Mouse (Mus musculus) hindbrain, embryonic 13.5 days (tissue): ENCODE measurements around the gene Vps9d1. TPM values are rescaled to one million over a fixed set of nuclear protein-coding genes. Genes with fewer than 3 reads are reported as not detected.
"Not testable (repeated sequence)": the region's sequence is repeated elsewhere in the genome, so short reads cannot be mapped to it uniquely, and the experiment has no call there.

ENCODE experiments used
- ATAC-seq: fragments of 200-750 bp; cut with Nextera tagmentation; 2 replicates; pipeline ENCODE4 v1.8.0; 2017; ENCODE audit warnings: moderate TSS enrichment; ENCODE audit not compliant: low FRiP score
- H3K27ac ChIP-seq: fragments of 300-500 bp; sonication (generic); 2 replicates; pipeline ENCODE4 v1.5.1; 2015; ENCODE audit warnings: inconsistent platforms, mild to moderate bottlenecking, moderate library complexity
- H3K27me3 ChIP-seq: fragments of 300-500 bp; sonication (generic); 2 replicates; pipeline ENCODE4 v1.6.1; 2015; ENCODE audit warnings: mild to moderate bottlenecking, inconsistent platforms
- H3K36me3 ChIP-seq: fragments of 300-500 bp; sonication (generic); 2 replicates; pipeline ENCODE4 v1.6.1; 2015; ENCODE audit warnings: mild to moderate bottlenecking, inconsistent platforms
- H3K4me1 ChIP-seq: fragments of 300-500 bp; sonication (generic); replicated peaks from 2 replicates; pipeline ENCODE4 v1.6.1; 2015; ENCODE audit warnings: inconsistent platforms
- H3K4me2 ChIP-seq: fragments of 300-500 bp; sonication (generic); 2 replicates; pipeline ENCODE4 v1.6.1; 2015; ENCODE audit warnings: inconsistent platforms, mild to moderate bottlenecking, moderate library complexity
- H3K4me3 ChIP-seq: fragments of 300-500 bp; sonication (generic); 2 replicates; pipeline ENCODE4 v1.5.1; 2015; ENCODE audit warnings: mild to moderate bottlenecking, inconsistent platforms
- H3K9ac ChIP-seq: fragments of 300-500 bp; sonication (generic); 2 replicates; pipeline ENCODE4 v1.6.1; 2015; ENCODE audit warnings: mild to moderate bottlenecking, inconsistent platforms
- H3K9me3 ChIP-seq: fragments of 300-500 bp; sonication (generic); 2 replicates; pipeline ENCODE4 v1.6.1; 2016; ENCODE audit warnings: inconsistent platforms
- WGBS: fragments of 180-500 bp; shearing (Covaris S2); methylation state at CpG from one replicate; pipeline ENCODE4 v1.1.7; 2015; 5-methylcytosine and 5-hydroxymethylcytosine counted together
- polyA plus RNA-seq: library from polyadenylated mRNA; unstranded; fragments of >200 nt; fragmentation: Nextera tagmentation; extraction: Ambion mirVana; gene quantifications from 2 replicates; pipeline ENCODE4 v1.2.1, GENCODE M21; 2015

Gene Vps9d1
- 51.1 and 52.9 TPM in 2 replicates for polyA plus RNA-seq

DNA sequence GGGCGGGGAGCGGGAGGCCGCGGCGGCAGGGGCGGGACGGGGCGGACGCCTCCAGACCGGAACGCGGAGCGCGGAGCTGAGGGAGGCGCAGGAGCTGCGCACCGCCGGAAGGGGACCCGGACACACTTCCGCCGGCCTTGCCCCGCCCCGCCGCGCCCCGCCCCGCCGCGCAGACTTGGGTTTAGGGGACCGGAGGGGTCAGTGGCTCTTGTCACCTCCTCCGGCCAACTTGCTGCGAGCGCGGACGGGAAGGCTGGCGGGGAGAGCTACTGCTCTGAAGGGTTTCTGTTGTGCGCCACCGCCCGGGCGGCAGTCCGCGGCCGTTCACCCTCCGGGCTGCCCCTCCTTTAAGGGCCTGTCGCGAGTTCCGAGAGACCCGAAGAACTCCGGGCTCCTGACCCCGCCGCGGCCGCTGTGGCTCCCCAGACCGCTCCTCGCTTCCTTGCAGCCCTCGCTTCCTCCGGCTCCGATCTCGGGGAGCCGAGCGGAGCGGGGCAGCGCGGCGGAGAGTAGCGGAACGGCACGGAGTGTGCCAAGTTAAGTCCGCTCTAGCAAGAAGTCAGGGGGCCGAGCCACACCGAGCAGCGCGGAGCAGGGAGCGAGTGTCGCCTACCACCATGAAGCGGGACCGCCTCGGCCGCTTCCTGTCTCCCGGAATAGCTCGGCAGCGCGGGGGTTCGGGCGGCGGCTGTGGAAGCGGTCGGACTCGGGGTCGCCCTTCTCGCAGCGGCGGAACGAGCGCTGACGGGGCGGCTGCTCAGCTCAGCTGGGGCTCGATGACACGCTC lies at the start of gene Vps9d1, which contains the start of gene Zfp276:
Vps9d1 (minus strand) TSS at position 250 of the 787 bp plus-strand sequence.
Zfp276 (plus strand) TSS at position 97 of the 787 bp plus-strand sequence.
- Histone ChIP-seq H3K4me1 (peaks cover 39% of the 10 kb centered on the region), H3K36me3 (peaks cover 65% of the 10 kb centered on the region), H3K4me3 (peak within 1 kb of the TSS; percentile 97), H3K9me3 (no peaks in the 10 kb centered on the region), H3K9ac (peak within 1 kb of the TSS; percentile 99), H3K27ac (peak within 1 kb of the TSS; percentile 94), H3K27me3 (no peaks in the 10 kb centered on the region), H3K4me2 (peak within 1 kb of the TSS; percentile 99)
- WGBS = under 1% methylated on average over 83 of the region's 99 CpGs
- peak; percentile 96 for ATAC-seq

DNA sequence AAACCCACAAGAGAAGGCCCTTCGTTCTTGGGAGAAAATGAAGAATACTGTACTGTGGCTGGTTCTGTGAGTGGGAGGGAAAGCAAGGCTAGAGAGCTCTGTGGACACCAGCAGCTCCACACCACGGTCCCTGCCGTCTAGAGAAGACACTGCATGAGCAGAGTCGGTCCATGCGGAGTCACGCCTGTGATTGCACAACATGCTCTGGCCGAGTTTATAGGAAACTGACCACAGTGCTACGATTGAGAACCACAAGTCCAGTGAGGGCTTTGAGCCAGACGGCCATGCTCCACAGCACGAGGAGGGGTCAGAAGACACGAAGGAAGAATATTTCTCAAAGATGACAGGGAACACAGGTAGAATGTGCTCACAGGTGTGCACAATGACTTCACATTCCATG lies 44.2 kb upstream of the Vps9d1 start:
- Histone ChIP-seq H3K27ac (no peak overlapping the region), H3K36me3 (0 out of 2 replicates have a peak, but pooled peaks cover 4% of the 10 kb centered on the region), H3K4me2 (no peak overlapping the region), H3K4me3 (no peak overlapping the region), H3K27me3 (no peaks in the 10 kb centered on the region), H3K4me1 (no peaks in the 10 kb centered on the region), H3K9ac (no peak overlapping the region), H3K9me3 (no peaks in the 10 kb centered on the region)
- no peak for ATAC-seq
- WGBS = 93% methylated on average over 11 of the region's 11 CpGs

DNA sequence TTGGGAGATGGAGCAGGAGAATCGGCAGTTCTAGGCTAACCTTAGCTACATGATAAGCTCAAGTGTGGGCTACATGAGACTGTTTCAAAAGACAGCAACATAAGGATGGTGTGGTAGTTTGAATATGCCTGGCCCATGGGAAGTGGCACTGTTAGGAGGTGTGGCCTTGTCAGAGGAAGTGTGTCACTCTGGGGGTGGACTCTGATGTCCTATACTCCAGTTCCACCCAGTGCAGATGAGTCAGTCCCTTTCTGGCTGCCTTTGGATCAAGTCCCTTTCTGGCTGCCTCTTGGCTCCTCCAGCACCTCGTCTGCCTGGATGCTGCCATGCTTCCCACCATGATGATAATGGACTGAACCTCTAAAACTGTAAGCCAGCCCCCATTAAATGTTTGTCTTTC lies 38.6 kb upstream of the Vps9d1 start:
- no peaks in the 10 kb centered on the region for H3K27me3 ChIP-seq
- no peak overlapping the region for H3K4me2 ChIP-seq
- no peak overlapping the region for H3K9ac ChIP-seq
- H3K4me3 ChIP-seq = no peak overlapping the region
- no peak overlapping the region for H3K27ac ChIP-seq
- H3K4me1 ChIP-seq = no peaks in the 10 kb centered on the region
- ATAC-seq = no peak
- H3K36me3 ChIP-seq = peaks cover 7% of the 10 kb centered on the region
- H3K9me3 ChIP-seq = no peaks in the 10 kb centered on the region
- WGBS = 89% methylated on average over 2 of the region's 2 CpGs

DNA sequence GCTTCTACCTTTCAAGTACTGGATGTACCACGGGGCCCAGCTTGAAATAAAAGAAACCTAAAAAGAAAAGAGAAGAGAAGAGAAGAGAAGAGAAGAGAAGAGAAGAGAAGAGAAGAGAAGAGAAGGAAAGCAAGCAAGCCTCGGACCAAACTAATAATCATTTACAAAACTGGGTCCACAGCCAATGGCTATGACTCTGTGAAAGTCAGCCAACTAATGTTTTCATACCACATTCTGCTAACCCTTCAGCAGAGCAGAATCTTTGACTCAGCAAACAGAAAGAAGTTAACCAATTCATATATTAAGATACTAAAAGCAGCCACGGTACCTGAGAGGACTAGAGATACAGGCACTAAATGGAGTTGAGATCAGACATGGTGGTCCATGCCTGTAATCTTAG lies 38.1 kb upstream of the Vps9d1 start:
- Histone ChIP-seq H3K4me2 (no peak overlapping the region), H3K9me3 (no peaks in the 10 kb centered on the region), H3K4me3 (no peak overlapping the region), H3K9ac (no peak overlapping the region), H3K4me1 (no peaks in the 10 kb centered on the region), H3K27ac (no peak overlapping the region), H3K36me3 (peaks cover 7% of the 10 kb centered on the region), H3K27me3 (no peaks in the 10 kb centered on the region)
- ATAC-seq = no peak
- WGBS = 93% methylated on average over 3 of the region's 3 CpGs

DNA sequence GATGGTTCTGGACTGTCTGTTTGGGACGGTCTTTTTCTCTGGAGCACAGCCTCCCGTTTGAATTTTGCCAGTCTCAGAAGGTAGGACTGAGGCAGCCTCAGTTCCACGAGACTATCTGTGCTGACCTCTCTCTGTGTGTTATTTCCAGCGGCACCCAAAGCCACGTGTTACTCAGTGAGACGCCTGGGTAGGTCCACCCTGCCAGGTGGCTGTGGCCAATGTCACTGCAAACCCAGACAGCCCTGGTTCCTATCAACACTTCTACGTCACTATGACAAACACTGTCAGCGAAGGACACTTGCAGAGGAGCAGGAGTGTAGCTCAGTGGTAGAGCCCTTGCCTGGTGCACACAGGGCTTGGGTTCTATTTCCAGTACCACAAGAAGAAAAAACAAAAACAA lies 37.6 kb upstream of the Vps9d1 start:
- Histone ChIP-seq H3K36me3 (peaks cover 7% of the 10 kb centered on the region), H3K9me3 (no peaks in the 10 kb centered on the region), H3K4me3 (no peak overlapping the region), H3K4me2 (no peak overlapping the region), H3K27me3 (no peaks in the 10 kb centered on the region), H3K4me1 (no peaks in the 10 kb centered on the region), H3K9ac (no peak overlapping the region), H3K27ac (no peak overlapping the region)
- 90% methylated on average over 8 of the region's 8 CpGs for WGBS
- ATAC-seq = no peak

DNA sequence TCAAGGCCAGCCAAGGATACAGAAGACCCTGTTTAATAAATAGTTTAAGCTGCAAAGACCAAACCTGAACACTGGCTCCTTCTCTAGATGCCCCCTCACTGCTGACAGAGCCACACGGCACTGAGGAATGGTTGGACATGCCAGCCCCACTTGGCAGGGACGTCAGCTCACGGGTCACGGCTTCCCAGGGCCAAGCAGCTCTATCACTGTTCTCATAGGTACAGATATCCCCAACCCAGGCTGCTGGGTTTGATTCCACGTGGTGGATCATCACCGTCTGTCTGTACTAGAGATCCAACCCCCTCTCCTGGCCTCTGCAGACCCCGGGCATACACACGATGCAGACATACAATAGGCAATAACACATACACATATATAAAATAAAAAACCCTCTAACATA lies 36.5 kb upstream of the Vps9d1 start:
- Histone ChIP-seq H3K4me2 (no peak overlapping the region), H3K9me3 (no peaks in the 10 kb centered on the region), H3K36me3 (peaks cover 3% of the 10 kb centered on the region), H3K4me3 (no peak overlapping the region), H3K9ac (no peak overlapping the region), H3K4me1 (no peaks in the 10 kb centered on the region), H3K27me3 (no peaks in the 10 kb centered on the region), H3K27ac (no peak overlapping the region)
- no peak for ATAC-seq
- 95% methylated on average over 8 of the region's 8 CpGs for WGBS

DNA sequence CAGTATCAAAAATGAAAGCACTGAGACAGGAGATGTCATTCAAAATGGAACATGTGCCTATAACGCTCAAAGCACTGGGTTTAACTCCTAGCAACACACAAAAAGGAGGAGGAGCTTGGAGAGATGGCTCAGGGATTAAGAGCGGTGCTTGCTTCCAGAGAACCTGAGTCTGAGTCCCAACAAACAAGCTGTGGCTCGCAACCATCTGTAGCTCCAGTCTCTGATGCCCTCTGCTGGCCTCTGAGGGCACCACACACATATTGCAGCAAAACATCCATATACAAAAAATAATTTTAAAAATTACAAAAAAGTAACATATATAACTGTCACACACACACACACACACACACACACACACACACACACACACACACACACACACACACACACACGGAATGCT lies 36.0 kb upstream of the Vps9d1 start:
- Histone ChIP-seq H3K27ac (no peak overlapping the region), H3K4me2 (no peak overlapping the region), H3K4me3 (no peak overlapping the region), H3K9ac (no peak overlapping the region), H3K9me3 (no peaks in the 10 kb centered on the region), H3K27me3 (no peaks in the 10 kb centered on the region), H3K4me1 (no peaks in the 10 kb centered on the region), H3K36me3 (peaks cover 3% of the 10 kb centered on the region)
- ATAC-seq = no peak
- WGBS = 81% methylated on average over 3 of the region's 4 CpGs

DNA sequence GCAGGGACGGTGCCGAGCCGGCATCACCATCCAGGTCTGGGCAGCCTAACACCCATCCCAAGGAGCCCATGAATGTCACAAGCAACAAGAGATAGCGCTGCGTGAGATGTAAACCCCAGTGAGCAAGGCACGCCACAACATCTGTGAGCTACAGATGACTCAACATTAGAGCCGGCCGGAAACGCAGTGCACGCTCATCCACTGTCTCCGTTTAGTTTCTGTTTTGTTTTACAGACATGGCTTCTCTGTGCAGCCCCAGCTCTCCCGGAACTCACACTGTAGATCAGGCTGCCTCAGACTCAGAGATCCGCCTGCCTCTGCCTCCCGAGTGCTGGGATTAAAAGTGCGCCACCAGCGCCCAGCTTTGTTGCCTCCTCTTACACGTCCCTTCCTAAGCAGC lies 33.2 kb upstream of the Vps9d1 start:
- 97% methylated on average over 17 of the region's 17 CpGs for WGBS
- Histone ChIP-seq H3K27me3 (no peaks in the 10 kb centered on the region), H3K4me1 (no peaks in the 10 kb centered on the region), H3K9me3 (no peaks in the 10 kb centered on the region), H3K4me3 (no peak overlapping the region), H3K4me2 (no peak overlapping the region), H3K9ac (no peak overlapping the region; the same call in 1 of the 2 replicates), H3K27ac (no peak overlapping the region), H3K36me3 (peaks cover 3% of the 10 kb centered on the region)
- no peak for ATAC-seq

DNA sequence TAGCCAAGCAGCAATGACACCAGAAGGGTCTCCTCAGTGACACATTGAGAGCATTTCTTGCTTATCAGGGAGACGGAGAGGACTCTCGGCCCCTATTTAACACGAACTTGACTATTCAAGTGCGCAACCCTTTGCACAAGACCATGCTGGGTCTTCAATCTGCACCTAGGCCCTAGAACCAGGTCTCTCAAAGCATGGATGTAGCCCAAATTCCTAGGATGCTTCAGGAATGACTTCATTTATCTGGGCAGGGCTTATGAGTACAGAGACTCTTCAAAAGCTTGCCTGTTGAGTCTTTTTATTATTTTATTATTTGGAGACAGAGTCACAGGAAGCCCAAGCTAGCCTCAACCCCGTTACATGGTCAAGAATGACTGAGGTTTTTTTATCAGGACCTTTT lies 30.3 kb upstream of the Vps9d1 start:
- Histone ChIP-seq H3K4me2 (no peak overlapping the region), H3K9me3 (no peaks in the 10 kb centered on the region), H3K4me1 (no peaks in the 10 kb centered on the region), H3K27ac (no peak overlapping the region), H3K4me3 (no peak overlapping the region), H3K27me3 (no peaks in the 10 kb centered on the region), H3K36me3 (peaks cover 7% of the 10 kb centered on the region), H3K9ac (no peak overlapping the region)
- ATAC-seq = no peak
- 94% methylated on average over 5 of the region's 5 CpGs for WGBS

DNA sequence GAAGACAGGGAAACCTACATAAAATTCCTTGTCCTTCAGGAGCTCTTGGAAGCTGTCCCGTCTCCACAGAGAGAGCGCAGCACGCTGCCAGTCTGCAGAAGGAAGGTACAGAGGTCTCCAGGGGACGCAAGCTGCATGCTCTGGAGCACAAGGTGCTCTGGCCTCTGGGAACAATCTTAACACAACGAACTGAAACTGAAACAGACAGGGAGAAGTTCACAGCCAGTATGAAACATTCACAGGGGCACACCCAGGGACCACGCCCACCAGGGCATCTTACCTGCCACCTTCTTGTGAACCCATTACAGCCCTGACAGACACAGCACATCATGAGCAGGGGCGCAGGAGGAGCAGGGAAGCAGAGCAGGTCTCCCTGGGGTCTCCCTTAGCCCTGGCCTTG lies 29.8 kb upstream of the Vps9d1 start:
- 94% methylated on average over 7 of the region's 7 CpGs for WGBS

DNA sequence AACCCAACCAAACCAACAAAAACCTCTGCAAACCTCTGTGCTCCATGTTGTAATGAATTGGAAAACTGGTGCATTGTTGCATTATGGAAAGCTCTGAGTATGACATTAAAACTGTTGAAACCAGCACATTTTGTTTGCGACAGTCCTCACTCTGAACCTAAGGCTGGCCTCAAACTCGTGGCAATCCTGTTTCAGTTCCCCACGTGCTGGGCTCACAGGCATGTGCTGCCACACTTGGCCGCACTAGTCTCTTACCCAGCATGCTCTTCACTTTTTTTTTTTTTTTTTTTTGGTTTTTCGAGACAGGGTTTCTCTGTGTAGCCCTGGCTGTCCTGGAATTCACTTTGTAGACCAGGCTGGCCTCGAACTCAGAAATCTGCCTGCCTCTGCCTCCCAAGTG lies 28.8 kb upstream of the Vps9d1 start:
- not testable (repeated sequence) for H3K9ac ChIP-seq, H3K4me1 ChIP-seq, H3K4me2 ChIP-seq, H3K27ac ChIP-seq, H3K4me3 ChIP-seq, H3K9me3 ChIP-seq, H3K27me3 ChIP-seq, ATAC-seq, H3K36me3 ChIP-seq
- 90% methylated on average over 6 of the region's 6 CpGs for WGBS

More for the DNA sequence above, 29.8 kb upstream of the Vps9d1 start:
- H3K9me3 ChIP-seq = no peaks in the 10 kb centered on the region
- H3K36me3 ChIP-seq = peaks cover 7% of the 10 kb centered on the region
- H3K4me2 ChIP-seq = no peak overlapping the region
- H3K4me3 ChIP-seq = no peak overlapping the region
- H3K27me3 ChIP-seq = no peaks in the 10 kb centered on the region
- H3K27ac ChIP-seq = no peak overlapping the region
- no peak overlapping the region for H3K9ac ChIP-seq
- no peak for ATAC-seq
- H3K4me1 ChIP-seq = no peaks in the 10 kb centered on the region

DNA sequence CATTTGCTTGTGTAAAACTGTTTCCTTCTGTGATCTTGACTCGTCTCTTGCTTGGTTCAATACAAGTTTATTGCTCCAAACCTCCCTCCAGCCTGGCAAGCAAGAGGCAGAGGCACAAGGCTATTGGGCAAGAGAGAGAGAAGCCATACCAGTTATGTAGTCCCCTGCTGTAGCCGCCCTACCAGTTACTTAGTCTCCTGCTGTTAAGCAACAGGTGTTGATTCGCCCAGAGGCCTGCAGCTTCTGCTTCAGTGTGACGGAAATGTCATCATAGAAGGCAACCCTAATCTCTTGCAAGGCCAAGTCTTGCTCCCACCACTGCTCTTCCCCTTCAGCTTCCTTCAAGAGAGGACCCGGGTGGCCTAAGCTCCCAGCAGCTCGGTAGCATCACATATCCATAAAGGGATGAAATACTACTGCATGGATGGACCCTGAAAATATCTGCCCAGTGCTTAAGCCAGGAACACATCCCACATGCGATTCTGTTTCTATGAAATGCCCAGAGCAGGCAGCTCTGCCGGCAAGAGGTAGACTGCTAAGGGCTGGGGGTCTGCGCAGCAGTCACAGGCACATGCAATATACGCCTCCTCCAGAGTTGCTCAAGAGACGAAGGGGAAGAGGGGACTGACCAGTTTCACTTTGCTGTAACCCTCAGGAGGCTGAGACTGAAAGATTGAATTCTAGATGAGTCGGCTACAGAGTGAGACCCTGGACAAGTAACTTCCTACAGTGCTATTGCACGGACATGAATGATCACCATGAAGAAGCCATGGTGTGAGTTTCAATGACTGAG lies 26.4 kb upstream of the Vps9d1 start:
- peaks cover 4% of the 10 kb centered on the region; the same call in 1 of the 2 replicates for H3K36me3 ChIP-seq
- no peak for ATAC-seq
- no peak overlapping the region for H3K4me3 ChIP-seq
- no peak overlapping the region for H3K9ac ChIP-seq
- no peak overlapping the region for H3K27ac ChIP-seq
- H3K4me2 ChIP-seq = no peak overlapping the region
- H3K9me3 ChIP-seq = no peaks in the 10 kb centered on the region
- H3K4me1 ChIP-seq = no peaks in the 10 kb centered on the region
- H3K27me3 ChIP-seq = no peaks in the 10 kb centered on the region
- WGBS = 86% methylated on average over 13 of the region's 13 CpGs
